Mouse (Mus musculus): ENCODE measurements around the gene Tcl1b2.
"Not testable (repeated sequence)": the region's sequence is repeated elsewhere in the genome, so short reads cannot be mapped to it uniquely, and the experiment has no call there.

- not testable (repeated sequence) for TF ChIP-seq CTCF (IDR thresholded peaks at IDR 0.05; ENCODE audit: low read depth, low read length); GATA1 (IDR thresholded peaks at IDR 0.05; ENCODE audit: borderline replicate concordance, low read length); TAL1 (conservative IDR thresholded peaks at IDR 0.05; ENCODE audit: low read depth, low read length); GATA2 (IDR thresholded peaks at IDR 0.05; ENCODE audit: borderline replicate concordance, low read depth, low read length); POLR2AphosphoS5 (IDR thresholded peaks at IDR 0.05; ENCODE audit: insufficient replicate concordance, low read depth, low read length)
These were observed 54.1 kb downstream of the Tcl1b2 start for GRCm38 (mm10) chr12:105199684-105200497.

Data from G1E (cell line).